Mouse (Mus musculus) neural tube, postnatal 0 days (tissue): Measurements from ENCODE around the gene Gm4340. TPM values are rescaled to one million over a fixed set of nuclear protein-coding genes. Genes with fewer than 3 reads are reported as not detected.

Source experiments
- polyA plus RNA-seq: library from polyadenylated mRNA; unstranded; fragments of >200 nt; fragmentation: Nextera tagmentation; extraction: Ambion mirVana; gene quantifications from 2 replicates; pipeline ENCODE4 v1.2.1, GENCODE M21; 2015

Gene Gm4340
- polyA plus RNA-seq = not detected in 2 replicates

DNA sequence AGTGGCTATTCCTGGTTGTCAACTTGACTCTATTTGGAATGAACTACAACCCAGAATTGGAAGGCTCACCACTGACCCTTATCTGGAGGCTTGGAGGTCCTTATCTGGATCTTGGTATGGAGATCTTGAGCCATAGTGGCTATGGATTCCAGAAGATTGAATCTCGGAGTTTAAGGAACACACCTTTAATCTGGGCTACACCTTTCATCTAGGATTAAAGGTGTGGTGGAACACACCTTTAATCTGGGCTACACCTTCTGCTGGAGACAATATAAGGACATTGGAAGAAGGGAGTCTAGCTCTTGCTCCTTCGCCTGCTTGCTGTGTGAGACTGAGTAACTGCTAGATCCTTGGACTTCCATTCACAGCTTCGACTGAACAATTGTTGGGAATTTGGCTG, at the start of gene Gm4340:
Gene Gm4340 (plus strand): TSS at position 301 of the 400 bp plus-strand sequence.

GRCm38 (mm10) chr10:104151197-104151596, 42.6 kb upstream of the Gm4340 start, which contains the start of gene Gm6763:
TSS of gene Gm6763 (plus strand) at chr10:104151497.

DNA sequence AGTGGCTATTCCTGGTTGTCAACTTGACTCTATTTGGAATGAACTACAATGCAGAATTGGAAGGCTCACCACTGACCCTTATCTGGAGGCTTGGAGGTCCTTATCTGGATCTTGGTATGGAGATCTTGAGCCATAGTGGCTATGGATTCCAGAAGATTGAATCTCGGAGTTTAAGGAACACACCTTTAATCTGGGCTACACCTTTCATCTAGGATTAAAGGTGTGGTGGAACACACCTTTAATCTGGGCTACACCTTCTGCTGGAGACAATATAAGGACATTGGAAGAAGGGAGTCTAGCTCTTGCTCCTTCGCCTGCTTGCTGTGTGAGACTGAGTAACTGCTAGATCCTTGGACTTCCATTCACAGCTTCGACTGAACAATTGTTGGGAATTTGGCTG, 34.1 kb upstream of the Gm4340 start, which contains the start of gene Gm8764:
Gene Gm8764 (plus strand): TSS at position 301 of the 400 bp plus-strand sequence.

GRCm38 (mm10) chr10:104168215-104168614, 25.6 kb upstream of the Gm4340 start, which contains the start of gene Gm21304:
TSS of gene Gm21304 (plus strand) at chr10:104168515.

DNA sequence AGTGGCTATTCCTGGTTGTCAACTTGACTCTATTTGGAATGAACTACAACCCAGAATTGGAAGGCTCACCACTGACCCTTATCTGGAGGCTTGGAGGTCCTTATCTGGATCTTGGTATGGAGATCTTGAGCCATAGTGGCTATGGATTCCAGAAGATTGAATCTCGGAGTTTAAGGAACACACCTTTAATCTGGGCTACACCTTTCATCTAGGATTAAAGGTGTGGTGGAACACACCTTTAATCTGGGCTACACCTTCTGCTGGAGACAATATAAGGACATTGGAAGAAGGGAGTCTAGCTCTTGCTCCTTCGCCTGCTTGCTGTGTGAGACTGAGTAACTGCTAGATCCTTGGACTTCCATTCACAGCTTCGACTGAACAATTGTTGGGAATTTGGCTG, 17.1 kb upstream of the Gm4340 start, which contains the start of gene Gm21312:
Gene Gm21312 (plus strand): TSS at position 301 of the 400 bp plus-strand sequence.

DNA sequence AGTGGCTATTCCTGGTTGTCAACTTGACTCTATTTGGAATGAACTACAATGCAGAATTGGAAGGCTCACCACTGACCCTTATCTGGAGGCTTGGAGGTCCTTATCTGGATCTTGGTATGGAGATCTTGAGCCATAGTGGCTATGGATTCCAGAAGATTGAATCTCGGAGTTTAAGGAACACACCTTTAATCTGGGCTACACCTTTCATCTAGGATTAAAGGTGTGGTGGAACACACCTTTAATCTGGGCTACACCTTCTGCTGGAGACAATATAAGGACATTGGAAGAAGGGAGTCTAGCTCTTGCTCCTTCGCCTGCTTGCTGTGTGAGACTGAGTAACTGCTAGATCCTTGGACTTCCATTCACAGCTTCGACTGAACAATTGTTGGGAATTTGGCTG, 8.6 kb upstream of the Gm4340 start, which contains the start of gene Gm20765:
Gene Gm20765 (plus strand): TSS at position 301 of the 400 bp plus-strand sequence.

Other genes starting within 250 kb of the Gm4340 start
- gene Gm21293, start 51.1 kb upstream of the Gm4340 start, polyA plus RNA-seq = not detected in 2 replicates
- not detected in 2 replicates for gene Gm6763, start 42.5 kb upstream of the Gm4340 start, polyA plus RNA-seq
- gene Gm8764, start 34.0 kb upstream of the Gm4340 start, polyA plus RNA-seq = not detected in 2 replicates
- gene Gm21304, start 25.5 kb upstream of the Gm4340 start, polyA plus RNA-seq = not detected in 2 replicates
- gene Gm21312, start 17.0 kb upstream of the Gm4340 start, polyA plus RNA-seq = not detected in 2 replicates
- gene Gm20765, start 8.5 kb upstream of the Gm4340 start, polyA plus RNA-seq = not detected in 2 replicates